Mouse (Mus musculus) gastrocnemius, postnatal 25 days (tissue): ENCODE measurements around the gene Bace2. TPM values are rescaled to one million over a fixed set of nuclear protein-coding genes. Genes with fewer than 3 reads are reported as not detected.

ENCODE experiments used
- DNase-seq: peaks from one replicate; pipeline ENCODE4 v3.0.0; 2022
- total RNA-seq, 2 experiments: library from RNA; stranded (reverse); gene quantifications; 1 replicate in 1 of 2; 2 replicates in 1 of 2; pipeline ENCODE4 v1.2.3; 2021

Bace2 gene
- total RNA-seq, 2 experiments from 2014 or later: 5.2 to 7.0 TPM

- no peak for DNase-seq
These were observed 43.4 kb downstream of the Bace2 start for GRCm38 (mm10) chr16:97399991-97400390.

DNA sequence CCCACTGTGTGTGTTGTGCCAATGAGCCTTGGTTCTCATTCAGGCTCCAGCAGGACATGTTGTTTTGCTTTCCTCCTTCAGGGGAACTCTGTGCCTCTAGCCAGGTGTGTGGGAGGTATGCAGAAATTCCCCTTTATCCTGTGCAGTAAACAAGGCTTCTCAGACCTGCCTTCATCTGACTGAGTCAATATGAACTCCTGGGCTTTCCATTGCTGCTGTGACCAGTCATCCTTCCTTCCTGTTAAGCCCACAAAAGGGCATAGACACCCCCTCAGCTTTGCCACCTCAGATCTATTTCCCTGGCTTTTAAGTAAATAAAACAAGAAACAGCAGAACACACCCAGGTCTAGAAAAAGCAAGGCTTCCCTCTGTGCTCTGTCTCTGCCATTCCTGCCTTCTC, 45.2 kb downstream of the Bace2 start:
- no peak for DNase-seq

GRCm38 (mm10) chr16:97402213-97402785, 45.8 kb downstream of the Bace2 start:
- DNase-seq: no peak

DNA sequence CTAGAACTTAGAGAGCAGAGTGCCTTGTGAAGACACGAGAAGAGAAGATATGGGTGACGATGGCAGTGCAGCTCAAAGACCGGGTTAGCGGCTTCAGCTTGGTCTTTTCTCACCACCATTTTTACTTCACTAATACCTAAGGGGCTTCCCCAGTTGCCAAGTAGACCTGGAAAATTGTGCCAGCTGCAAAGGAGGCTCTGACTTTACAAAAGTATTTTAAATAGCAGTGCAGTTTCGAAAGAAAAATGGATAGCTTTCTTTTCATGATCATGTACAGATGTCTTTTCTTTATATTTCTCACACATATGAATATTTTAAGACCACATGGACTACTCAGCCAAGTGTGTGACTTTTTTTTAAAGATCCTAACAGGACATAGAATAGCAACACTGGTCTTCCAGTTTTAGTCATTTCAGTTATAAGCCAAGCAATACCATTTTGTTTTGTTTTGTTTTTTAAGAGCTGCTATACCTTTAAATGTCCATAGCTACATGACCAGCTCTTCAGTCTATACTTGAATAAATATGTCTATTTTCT, 49.0 kb downstream of the Bace2 start:
- DNase-seq: no peak

DNA sequence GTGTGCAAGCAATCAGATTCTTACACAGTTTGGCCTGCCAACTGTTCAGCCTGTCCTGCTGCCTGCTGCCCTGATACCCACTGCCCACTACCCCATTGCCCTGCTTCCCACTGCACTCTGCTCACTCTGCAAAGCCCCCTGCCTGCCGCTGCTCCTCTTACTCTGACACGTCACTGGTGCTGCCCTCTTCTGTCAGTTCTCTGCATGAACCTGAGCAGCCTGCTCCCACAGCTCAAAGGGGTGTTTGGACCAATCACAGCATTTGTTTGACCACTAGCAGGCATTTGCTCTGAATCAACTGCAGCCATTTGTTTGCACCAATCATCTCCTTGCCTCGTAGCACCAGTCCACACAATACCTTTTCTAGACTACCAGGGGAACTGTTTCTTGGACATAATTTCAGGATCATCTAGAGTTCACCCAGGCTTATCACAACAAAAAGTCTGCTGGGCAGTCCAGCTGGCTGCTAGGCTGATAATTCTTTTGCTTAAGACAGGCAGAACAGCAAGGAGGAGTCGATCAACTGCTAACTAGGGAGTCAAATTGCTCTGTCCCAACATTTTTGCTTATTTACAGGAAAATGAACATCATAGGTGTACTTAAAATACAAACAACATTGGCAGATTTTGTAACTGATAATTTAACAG, 61.5 kb downstream of the Bace2 start:
- DNase-seq: peak; percentile 12

DNA sequence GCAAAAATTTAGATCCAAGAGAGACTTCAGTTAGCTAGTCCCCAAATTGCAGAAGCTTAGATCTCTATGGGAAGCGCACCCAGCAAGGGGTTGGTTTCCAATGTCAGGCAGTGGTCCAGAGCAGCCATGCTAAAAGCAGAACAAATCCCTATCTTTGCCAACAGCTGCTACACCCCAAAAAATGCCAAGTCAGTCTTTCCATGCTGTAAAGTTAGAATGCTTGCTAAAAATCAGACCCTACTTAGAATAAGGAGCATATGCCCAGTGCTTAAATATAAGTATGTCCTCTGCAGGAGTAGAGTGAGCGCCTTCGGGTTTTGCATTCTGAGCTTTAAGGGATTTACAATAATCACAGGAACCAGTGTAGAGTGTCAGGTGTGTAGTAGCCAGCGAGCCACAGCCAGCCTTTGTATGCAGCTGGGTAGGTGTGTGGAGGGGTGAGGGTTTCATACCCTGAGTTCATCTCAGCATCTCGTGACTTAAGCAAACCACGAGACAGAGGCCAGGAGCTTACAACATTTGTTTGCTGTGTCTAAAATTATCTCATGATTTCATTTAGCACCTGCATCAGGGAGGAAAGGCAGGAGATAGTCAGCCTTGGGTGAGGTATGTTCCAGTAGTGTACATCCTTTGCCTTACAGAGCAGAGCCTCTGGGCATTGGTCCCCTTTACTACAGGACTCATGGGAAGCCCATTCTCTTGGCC, 62.4 kb downstream of the Bace2 start:
- DNase-seq: no peak

DNA sequence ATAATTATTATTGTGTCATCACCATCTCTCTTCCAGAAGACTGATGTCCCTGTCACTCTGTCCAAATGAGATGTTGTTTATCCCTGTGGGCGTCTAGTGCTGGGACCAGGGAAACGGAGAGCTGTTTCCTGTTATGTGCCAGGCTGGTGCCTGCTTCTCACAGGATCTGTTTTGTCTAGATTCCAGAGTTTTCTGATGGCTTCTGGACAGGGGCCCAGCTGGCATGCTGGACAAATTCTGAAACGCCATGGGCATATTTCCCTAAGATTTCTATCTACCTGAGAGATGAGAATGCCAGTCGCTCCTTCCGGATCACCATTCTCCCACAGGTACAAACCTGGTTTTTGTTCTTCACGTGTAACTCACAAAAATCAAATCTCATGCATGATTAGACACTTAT, 65.1 kb downstream of the Bace2 start:
- DNase-seq: no peak

GRCm38 (mm10) chr16:97423627-97424026, 67.1 kb downstream of the Bace2 start:
- no peak for DNase-seq

- DNase-seq: no peak
These were observed 71.5 kb downstream of the Bace2 start for GRCm38 (mm10) chr16:97428026-97428425.

DNA sequence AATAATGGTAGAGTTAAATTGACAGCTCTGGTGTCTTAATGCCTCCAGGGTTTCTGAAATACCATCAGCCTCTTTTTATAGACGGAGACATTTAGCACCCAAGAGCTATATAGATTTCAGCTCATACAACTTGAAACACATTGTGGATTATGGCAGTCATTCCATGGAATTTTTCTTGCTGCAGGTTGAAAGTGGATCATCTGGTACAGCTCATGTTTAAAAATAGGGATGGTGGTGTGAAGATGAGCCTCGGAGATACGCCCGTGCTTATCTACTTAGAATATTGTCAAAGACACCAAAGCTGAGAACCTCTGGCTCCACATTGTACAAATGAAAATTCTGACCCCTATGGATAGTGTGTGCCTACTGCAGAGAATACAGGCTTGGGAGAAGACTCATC, 73.5 kb downstream of the Bace2 start:
- no peak for DNase-seq

- DNase-seq: peak; percentile 46
These were observed 74.8 kb downstream of the Bace2 start for GRCm38 (mm10) chr16:97431328-97431727.

- no peak for DNase-seq
These were observed 77.7 kb downstream of the Bace2 start for GRCm38 (mm10) chr16:97434206-97434605.

GRCm38 (mm10) chr16:97437448-97438056, 81.0 kb downstream of the Bace2 start:
- peak; percentile 54 for DNase-seq

DNA sequence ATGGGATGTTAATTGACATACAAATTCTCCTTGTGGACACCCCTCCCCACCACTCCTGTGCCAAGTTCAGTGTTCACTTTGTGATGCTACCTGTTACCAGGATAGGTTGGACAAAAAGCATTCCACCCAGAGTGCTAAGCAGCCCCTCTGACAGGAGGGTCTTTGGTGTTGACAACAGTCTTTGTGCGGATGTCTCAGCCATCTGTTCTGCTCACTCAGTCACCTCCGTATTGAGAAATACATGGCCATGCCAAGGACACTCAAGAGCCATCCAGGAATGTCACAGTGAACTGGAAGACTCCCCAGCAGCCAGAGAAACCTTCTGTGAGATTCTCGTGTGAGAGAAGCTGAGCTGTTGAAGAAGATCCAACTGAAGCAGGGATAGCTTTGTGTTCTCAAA, 81.6 kb downstream of the Bace2 start:
- peak; percentile 8 for DNase-seq

GRCm38 (mm10) chr16:97441967-97442366, 85.4 kb downstream of the Bace2 start:
- no peak for DNase-seq

DNA sequence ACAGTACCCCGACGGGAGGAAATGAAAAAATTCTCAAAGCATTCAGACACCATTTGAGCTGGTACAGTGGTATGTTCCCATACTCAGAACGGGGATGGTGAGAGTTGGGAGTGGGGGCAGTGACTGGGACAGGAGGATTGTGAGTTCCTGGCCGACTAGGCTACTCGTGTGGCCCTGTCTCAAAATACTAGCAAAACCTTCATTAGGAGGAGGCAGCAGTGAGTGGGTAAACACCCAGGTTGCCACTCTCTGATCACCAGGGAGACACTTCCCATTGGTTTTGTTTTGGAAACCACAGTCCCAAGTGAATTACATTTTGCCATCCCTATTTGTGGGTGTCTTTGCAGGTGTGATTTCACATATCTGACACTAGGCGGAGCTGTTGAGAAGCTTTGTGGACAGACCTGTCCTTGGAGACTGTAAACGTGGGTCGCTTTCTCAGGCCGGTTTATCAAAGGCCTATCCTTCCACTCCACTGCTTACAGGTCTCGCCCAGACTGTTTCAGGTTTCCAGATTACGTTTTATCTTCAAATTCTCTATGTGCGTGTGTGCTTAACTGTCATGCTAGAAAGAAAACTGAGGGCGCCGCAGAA, 87.2 kb downstream of the Bace2 start:
- no peak for DNase-seq

- no peak for DNase-seq
These were observed 90.8 kb downstream of the Bace2 start for GRCm38 (mm10) chr16:97447386-97447785.

DNA sequence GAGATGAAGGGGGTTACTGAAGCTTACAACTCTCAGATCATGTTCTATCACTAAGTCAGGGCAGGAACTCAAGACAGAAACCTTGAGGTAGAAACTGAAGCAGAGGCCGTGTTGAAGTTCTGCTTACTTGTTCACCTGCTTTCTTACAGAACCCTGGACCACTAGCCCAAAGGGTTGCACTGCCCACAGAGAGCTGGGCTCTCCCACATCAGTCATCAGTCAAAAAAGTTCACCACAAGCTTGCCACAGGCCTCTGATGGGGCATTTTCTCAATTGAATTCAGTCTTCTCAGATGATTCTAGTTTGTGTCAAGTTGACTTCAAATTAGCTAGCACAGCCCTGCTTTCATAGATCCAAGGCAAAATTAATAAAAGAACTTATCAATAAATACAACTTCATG, 103.3 kb downstream of the Bace2 start:
- no peak for DNase-seq

GRCm38 (mm10) chr16:97461271-97461670, 104.7 kb downstream of the Bace2 start:
- no peak for DNase-seq

GRCm38 (mm10) chr16:97462481-97463181, 106.1 kb downstream of the Bace2 start, which contains the start of gene Mx1:
Mx1 (minus strand) TSS chr16:97462907.
- no peak for DNase-seq

GRCm38 (mm10) chr16:97466182-97466957, 109.8 kb downstream of the Bace2 start:
- no peak for DNase-seq
